Mouse (Mus musculus): ENCODE results near the gene Scgb1b18.
"Not testable (repeated sequence)": the region's sequence is repeated elsewhere in the genome, so short reads cannot be mapped to it uniquely, and the experiment has no call there.

Gene Scgb1b18

GRCm38 (mm10) chr7:33185268-33185667 lies at the start of gene Scgb1b18:
TSS of gene Scgb1b18 (plus strand) at chr7:33185568.
- DNase-seq (ENCODE audit: low read depth, low spot score): not testable (repeated sequence)

- not testable (repeated sequence) for DNase-seq (ENCODE audit: low read depth, low spot score)
Measured at GRCm38 (mm10) chr7:33173764-33174163, 11.6 kb upstream of the Scgb1b18 start, which contains the start of gene Scgb2b18. TSS of gene Scgb2b18 (minus strand) at chr7:33173864.

All from telencephalon, adult 2 months (tissue).